Mouse (Mus musculus) brain, embryonic 14.5 days (tissue): Measurements from ENCODE around the gene Golga1. TPM values are rescaled to one million over a fixed set of nuclear protein-coding genes. Genes with fewer than 3 reads are reported as not detected.
"Not testable (repeated sequence)": the region's sequence is repeated elsewhere in the genome, so short reads cannot be mapped to it uniquely, and the experiment has no call there.

Source experiments
- DNase-seq: peaks from one replicate; pipeline ENCODE4 v3.0.0-alpha.2; 2011; ENCODE audit warnings: low read depth
- CTCF ChIP-seq: fragments of 200-500 bp; IDR thresholded peaks from 2 replicates; pipeline ENCODE4 v1.5.1; 2012; ENCODE audit warnings: inconsistent platforms, mild to moderate bottlenecking, moderate library complexity, borderline replicate concordance; ENCODE audit not compliant: insufficient read depth, insufficient read length; ENCODE audit errors: extremely low read depth
- POLR2A ChIP-seq: fragments of 200-500 bp; IDR thresholded peaks from 2 replicates; pipeline ENCODE4 v1.6.1; 2012; ENCODE audit warnings: mild to moderate bottlenecking, inconsistent platforms, borderline replicate concordance; ENCODE audit not compliant: poor library complexity, insufficient read depth, insufficient read length, severe bottlenecking; ENCODE audit errors: extremely low read depth
- polyA plus RNA-seq: library from polyadenylated mRNA; depleted of rRNA; stranded (reverse); fragments of >200 nt; gene quantifications from 2 replicates; pipeline ENCODE4 v1.2.3, GENCODE M21; 2012; rRNA removed

Golga1 gene
- polyA plus RNA-seq: 37.9 and 48.5 TPM in 2 replicates

DNA sequence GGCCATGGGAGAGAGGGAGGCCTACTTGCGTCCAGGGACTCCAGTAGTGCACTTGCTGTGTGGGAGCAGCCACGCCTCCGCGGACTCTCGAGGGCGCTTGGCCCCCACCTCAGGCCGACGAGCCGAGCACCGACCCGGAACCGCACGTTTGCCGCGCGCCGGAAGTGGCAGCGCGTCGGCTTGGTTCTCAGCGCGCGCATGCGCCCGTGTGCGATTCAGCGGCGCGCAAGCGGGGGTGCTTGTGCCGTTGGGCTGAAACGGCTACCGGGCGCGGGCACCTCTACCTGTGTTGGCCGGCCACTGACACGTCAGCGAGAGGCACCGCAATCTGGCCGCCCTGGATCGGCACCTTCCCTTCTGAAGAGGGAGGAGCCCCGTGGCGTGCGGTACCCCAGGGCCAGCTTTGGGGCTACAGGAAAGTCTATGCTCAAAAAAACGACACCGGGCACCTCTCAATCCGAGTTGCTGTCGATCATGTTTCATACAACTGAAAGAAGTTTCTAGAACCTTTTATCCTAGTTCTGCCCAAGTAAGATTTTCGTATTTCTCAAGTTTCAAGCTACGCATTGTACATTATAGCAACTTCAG, at the start of gene Golga1:
Gene Golga1, minus strand, starts transcription at position 142 of the 588 bp plus-strand sequence.
- no peak for TF ChIP-seq CTCF
- TF ChIP-seq POLR2A: peak; percentile 88

DNA sequence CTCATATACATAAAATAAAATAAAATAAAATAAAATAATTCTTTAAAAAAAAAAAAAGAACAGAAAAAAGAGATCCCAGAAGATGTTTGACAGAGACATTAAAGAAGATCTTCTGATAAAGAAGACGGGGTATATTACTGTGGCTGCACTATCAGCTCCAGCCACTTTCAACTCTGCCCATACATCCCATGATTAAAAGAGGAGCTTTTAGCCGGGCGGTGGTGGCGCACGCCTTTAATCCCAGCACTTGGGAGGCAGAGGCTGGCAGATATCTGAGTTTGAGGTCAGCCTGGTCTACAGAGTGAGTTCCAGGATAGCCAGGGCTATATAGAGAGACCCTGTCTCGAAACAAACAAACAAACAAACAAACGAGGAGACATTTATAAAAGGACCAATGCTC, 48.8 kb upstream of the Golga1 start:
- TF ChIP-seq CTCF: no peak
- no peak for TF ChIP-seq POLR2A
- no peak for DNase-seq

More for the DNA sequence above, at the start of gene Golga1:
- DNase-seq: peak; percentile 98

- TF ChIP-seq CTCF (no peak), POLR2A (no peak)
- no peak for DNase-seq
Measured at GRCm38 (mm10) chr2:39110514-39110913, 45.2 kb upstream of the Golga1 start.

GRCm38 (mm10) chr2:39109712-39110111, 44.4 kb upstream of the Golga1 start:
- not testable (repeated sequence) for DNase-seq

DNA sequence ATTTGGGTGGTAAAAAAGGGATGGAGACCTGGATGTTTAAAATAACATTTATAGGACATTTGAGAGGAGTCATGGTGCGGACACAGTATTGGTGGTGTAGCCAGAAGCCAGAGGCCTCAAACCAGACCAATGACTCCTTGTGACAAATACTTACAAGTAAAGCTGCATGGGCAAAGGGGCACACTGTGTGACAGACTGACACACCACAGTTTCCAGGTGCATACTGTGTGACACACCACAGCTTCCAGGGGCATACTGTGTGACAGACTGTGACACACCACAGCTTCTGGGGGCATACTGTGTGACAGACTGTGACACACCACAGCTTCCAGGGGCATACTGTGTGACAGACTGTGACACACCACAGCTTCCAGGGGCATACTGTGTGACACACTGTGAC, 34.6 kb upstream of the Golga1 start:
- DNase-seq: not testable (repeated sequence)

- DNase-seq: peak; percentile 2
- TF ChIP-seq CTCF (0 out of 2 replicates have a peak, but pooled peaks have one; percentile 7), POLR2A (no peak)
Measured at GRCm38 (mm10) chr2:39097993-39098392, 32.7 kb upstream of the Golga1 start.

DNA sequence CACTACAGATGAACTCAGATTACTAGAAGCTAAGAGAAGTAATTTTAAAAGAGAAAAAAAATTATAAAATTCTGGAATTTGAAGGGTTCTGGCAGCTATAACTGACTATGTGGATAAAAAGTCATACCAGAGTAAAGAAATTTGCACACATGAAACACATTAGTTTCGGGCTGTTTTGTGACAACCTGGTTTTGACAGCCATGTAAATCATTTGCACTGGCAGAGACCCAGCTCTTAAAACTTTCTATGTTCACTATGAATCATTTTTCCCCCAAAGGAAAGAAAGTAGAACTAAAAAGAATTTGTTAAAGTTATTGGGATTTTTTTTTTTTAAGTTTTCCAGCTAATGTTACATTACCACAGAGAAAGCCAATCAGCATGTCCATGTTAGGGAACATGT, 26.6 kb upstream of the Golga1 start:
- DNase-seq: no peak
- TF ChIP-seq CTCF: no peak
- no peak for TF ChIP-seq POLR2A

DNA sequence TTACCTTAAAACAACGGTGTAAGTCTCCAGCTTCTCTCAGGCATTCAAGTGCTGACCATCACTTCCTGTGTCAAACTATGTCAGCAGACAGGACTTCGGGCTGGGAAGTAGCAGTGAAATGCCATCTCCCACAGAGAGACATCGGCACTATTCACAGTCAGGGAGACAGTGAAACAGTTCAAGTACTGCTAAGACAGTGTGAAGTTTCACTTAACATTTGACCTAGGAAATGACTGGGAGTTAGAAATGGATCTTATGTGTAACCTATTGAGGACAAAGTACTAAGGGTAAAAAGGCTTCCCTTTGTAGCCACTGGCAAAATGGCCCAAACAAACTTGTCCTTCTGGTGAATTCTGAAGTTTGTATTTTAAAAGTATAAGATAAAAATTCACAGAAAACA, 17.4 kb upstream of the Golga1 start:
- no peak for TF ChIP-seq CTCF
- no peak for TF ChIP-seq POLR2A
- DNase-seq: no peak

DNA sequence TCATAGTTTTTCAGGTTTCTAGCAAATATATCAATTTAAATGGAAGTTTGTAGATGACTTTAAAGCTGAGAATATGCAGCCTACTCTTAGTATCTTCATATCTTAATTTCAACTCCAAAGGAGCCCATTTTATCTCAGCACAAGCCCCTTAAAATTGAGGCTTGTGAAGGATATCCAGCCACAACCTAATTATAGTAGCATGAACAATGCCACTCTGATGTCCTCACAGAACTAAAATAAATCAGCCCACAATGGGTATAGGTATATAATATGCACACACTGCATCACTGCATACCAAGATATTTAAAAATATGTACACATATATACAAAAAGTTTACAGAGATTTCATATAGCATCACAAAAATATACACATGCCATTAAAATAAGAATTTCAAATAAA, 5.3 kb upstream of the Golga1 start:
- no peak for DNase-seq
- TF ChIP-seq POLR2A (no peak), CTCF (no peak)

DNA sequence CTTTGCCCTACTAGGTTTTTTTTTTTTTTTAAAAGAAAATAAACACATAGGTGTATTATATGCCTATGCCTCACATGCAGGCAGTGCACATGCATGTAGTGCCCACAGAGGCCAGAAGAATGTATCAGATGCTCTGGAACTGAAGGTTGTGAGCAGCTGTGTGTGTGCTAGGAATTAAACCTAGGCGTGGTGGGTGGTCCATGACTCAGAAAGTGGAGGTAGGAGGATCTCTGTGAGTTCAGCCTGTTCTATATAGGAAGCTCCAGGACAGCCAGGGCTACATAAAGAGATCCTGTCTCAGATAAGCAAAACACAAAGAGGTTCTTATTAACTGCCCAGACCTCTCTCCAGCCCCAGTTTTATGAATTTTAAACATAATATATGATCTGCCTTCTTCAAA, 3.8 kb upstream of the Golga1 start:
- DNase-seq: no peak
- TF ChIP-seq POLR2A: no peak
- TF ChIP-seq CTCF: no peak

DNA sequence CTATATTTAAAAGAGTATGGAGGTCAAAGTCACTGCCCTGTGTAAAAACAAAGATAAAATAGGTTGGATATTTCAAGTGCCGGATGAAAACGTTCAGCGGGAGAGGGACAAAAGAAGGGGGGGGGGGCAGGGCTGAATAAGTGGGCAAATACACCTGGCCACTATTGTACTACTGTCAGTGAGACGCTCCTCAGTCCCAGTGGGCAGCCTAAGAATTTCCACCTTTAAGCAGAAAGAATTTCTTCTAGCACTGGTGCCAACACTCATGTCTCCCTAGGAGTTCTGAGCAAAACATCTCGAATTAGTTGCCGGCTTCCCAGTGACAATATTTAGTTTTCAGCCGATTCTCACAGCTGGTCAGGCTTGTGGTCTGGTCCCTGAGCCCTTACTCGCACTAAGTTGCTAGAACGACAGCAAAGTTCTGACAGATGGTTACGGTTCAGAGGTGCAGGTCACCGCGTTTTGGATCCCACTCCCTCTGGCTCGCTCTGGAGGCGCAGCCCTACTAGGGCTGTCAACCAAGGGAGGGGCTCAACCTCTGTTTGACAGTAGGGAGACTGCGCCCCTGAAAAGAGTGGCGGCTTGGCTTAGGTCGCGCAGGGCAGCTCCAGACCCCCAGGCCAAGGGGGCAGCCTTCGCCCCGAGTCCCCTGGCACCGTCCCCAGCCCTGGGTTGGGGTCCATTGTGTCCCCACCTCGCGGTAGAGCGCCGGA, 498 bp downstream of the Golga1 start:
- TF ChIP-seq CTCF (no peak), POLR2A (no peak)
- DNase-seq: no peak

GRCm38 (mm10) chr2:39048515-39048914, 16.8 kb downstream of the Golga1 start:
- no peak for DNase-seq
- TF ChIP-seq CTCF (no peak), POLR2A (no peak)
